Mouse (Mus musculus) adipocyte (in vitro differentiated cells): ENCODE results near the gene Lhpp.

Experiments used
- DNase-seq: peaks from one replicate; pipeline ENCODE4 v3.0.0-alpha.2; 2016; ENCODE audit warnings: low spot score

Gene Lhpp

GRCm38 (mm10) chr7:132738844-132739243, 128.4 kb downstream of the Lhpp start:
- no peak for DNase-seq

- no peak for DNase-seq
Observed at GRCm38 (mm10) chr7:132739829-132740228, 129.4 kb downstream of the Lhpp start.

- no peak for DNase-seq
Observed at GRCm38 (mm10) chr7:132742912-132743311, 132.5 kb downstream of the Lhpp start.

GRCm38 (mm10) chr7:132747096-132747495, 136.7 kb downstream of the Lhpp start:
- DNase-seq, result no peak

GRCm38 (mm10) chr7:132748076-132748769, 137.8 kb downstream of the Lhpp start:
- no peak for DNase-seq

- DNase-seq, result no peak
Observed at GRCm38 (mm10) chr7:132749504-132749903, 139.1 kb downstream of the Lhpp start.

GRCm38 (mm10) chr7:132751716-132752115, 141.3 kb downstream of the Lhpp start:
- DNase-seq, result peak; percentile 64

- DNase-seq, result peak; percentile 26
Observed at GRCm38 (mm10) chr7:132753518-132754388, 143.3 kb downstream of the Lhpp start.

GRCm38 (mm10) chr7:132754389-132754750, 143.9 kb downstream of the Lhpp start:
- peak; percentile 50 for DNase-seq
